Mouse (Mus musculus) MEL (cell line): Measurements from ENCODE around the gene Ciz1.

Source experiments
- CHD1 ChIP-seq: IDR thresholded peaks from 2 replicates; pipeline ENCODE4 v1.6.1; 2012; ENCODE audit warnings: low read depth, mild to moderate bottlenecking, inconsistent platforms, low read length, improper control_type of control experiment
- CTCF ChIP-seq, 3 experiments: IDR thresholded peaks in 2 of 3; conservative IDR thresholded peaks in 1 of 3; 2 replicates each; pipeline ENCODE4 v1.5.1; 2011 to 2012; ENCODE audit warnings: low read length in 3 of 3, low read depth in 2 of 3, mild to moderate bottlenecking in 2 of 3, improper control_type of control experiment in 1 of 3, inconsistent platforms in 1 of 3, mixed read lengths in 1 of 3, moderate library complexity in 1 of 3; ENCODE audit not compliant: control insufficient read depth in 1 of 3, insufficient read depth in 1 of 3, poor library complexity in 1 of 3, severe bottlenecking in 1 of 3
- SIN3A ChIP-seq: IDR thresholded peaks from 2 replicates; pipeline ENCODE4 v1.6.1; 2012; ENCODE audit warnings: low read length, improper control_type of control experiment, inconsistent platforms
- TAL1 ChIP-seq: IDR thresholded peaks from 2 replicates; pipeline ENCODE4 v1.6.1; 2012; ENCODE audit warnings: mild to moderate bottlenecking, inconsistent platforms, low read length, moderate library complexity, mixed read lengths
- USF1 ChIP-seq: IDR thresholded peaks from 2 replicates; pipeline ENCODE4 v1.6.1; 2014; ENCODE audit warnings: low read depth, mild to moderate bottlenecking, inconsistent platforms, low read length, improper control_type of control experiment, moderate library complexity
- ZKSCAN1 ChIP-seq: IDR thresholded peaks from 2 replicates; pipeline ENCODE4 v1.6.1; 2012; ENCODE audit warnings: low read depth, mild to moderate bottlenecking, inconsistent platforms, low read length, improper control_type of control experiment, moderate library complexity

DNA sequence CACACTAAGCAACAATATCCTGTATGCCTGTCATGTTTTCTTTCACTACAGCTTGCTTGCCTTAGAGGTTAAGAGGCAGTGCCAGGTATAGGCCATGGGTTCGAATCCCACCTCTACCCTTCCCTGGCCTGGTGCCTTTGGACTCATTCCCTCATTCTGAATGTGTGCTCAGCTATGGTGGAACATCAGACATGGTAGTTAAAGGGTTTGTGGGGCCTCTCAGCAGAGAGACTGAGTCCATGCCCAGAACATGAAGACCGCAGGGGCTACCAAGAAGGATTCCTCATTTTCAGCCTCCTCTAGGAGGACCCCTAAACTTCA is 8.8 kb upstream of the Ciz1 start:
- TF ChIP-seq CHD1 (no peak), SIN3A (no peak), USF1 (no peak), TAL1 (no peak), CTCF (IDR thresholded peaks at IDR 0.05 in 2 of 3, conservative IDR thresholded peaks at IDR 0.05 in 1 of 3; ENCODE audit: control insufficient read depth in 1 of 3, insufficient read depth in 1 of 3, low read depth in 2 of 3, low read length in 3 of 3, poor library complexity in 1 of 3, severe bottlenecking in 1 of 3) (no peak), ZKSCAN1 (no peak)
